In the genomic region with DNA sequence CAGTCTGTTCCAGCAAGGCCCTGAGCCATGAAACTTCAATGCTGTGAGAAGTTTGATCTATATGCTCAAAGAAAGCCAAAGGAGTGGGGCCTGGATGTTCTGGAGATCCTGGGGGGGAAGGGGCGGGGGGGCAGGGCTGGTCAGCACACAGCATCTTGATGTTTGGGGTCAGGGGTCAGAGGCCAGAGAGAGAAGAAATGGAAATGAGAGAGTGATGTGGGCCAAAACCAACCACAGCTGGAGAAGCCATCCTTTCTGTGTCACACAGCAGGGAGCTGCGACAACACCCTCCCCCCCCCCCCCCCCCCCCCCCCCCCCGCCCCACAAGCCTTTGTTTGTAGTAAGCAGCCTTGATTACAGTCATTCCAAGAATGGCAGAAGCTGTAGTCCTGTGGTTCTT, we compare ENCODE assay signal across 30 mouse cellular contexts. TPM values are rescaled to one million over a fixed set of nuclear protein-coding genes. Genes with fewer than 3 reads are reported as not detected.
DNase-seq lines count a peak whose midpoint lies in the region; ATAC-seq and TF ChIP-seq lines count a peak whose summit lies in the region.
"Had no signal": no experiment of that assay in that cellular context is flagged by ENCODE, and none has a peak within 500 bp of the region (broad histone marks: within the 10 kb centered on the region; RNA-seq: fewer than 3 reads in every experiment).

No protein-coding gene starts in this region.

- H3K4me3 ChIP-seq in lung, postnatal 0 days (ENCODE audit: low read depth, low read length), result no peak overlapping the region
- H3K4me3 ChIP-seq: myocyte had no signal

- no peaks in the 10 kb centered on the region for H3K27me3 ChIP-seq in lung, postnatal 0 days (replicated peaks; ENCODE audit: insufficient read depth, low read length)

- no peaks in the 10 kb centered on the region for H3K4me1 ChIP-seq in lung, postnatal 0 days (ENCODE audit: insufficient read depth, low read depth, low read length)

- no peaks in the 10 kb centered on the region for H3K9me3 ChIP-seq in lung, postnatal 0 days (ENCODE audit: low read length)

- no peaks in the 10 kb centered on the region for H3K36me3 ChIP-seq in lung, postnatal 0 days (ENCODE audit: insufficient read depth, low read length)

- TF ChIP-seq EP300 in lung, postnatal 0 days (IDR thresholded peaks at IDR 0.05), result no peak

- peak; percentile 43 for DNase-seq in kidney, postnatal 10 days
- no peak for DNase-seq in kidney, postnatal 4 days
- no peak for DNase-seq in lung, postnatal 0 days (ENCODE audit: low spot score)
- no peak for DNase-seq in lung, postnatal 36 days
- DNase-seq in ES-CJ7 (ENCODE audit: low read depth, low spot score) (peak; percentile 14), NIH3T3 (ENCODE audit: low read depth) (peak; percentile 14)
- no peak for DNase-seq in adrenal gland, adult 2 months
- DNase-seq in natural killer cell, adult 2 months (ENCODE audit: low spot score in 2 of 2), result no peak
- DNase-seq: adrenal gland, postnatal 14 days; cerebellum, adult 11 months; cerebellum, adult 9-11 months; gastrocnemius, postnatal 14 days; heart, postnatal 14 days; kidney, adult 8-10 months; layer of hippocampus, adult 9-11 months; liver; right cerebral cortex, adult 18-20 months; spleen, adult 18-20 months; thymus, adult 18-20 months; thymus, postnatal 25 days had no signal

- WGBS in lung, postnatal 0 days, result 6% methylated on average over 2 of the region's 3 CpGs

- no peak overlapping the region for H3K9ac ChIP-seq in lung, postnatal 0 days (replicated peaks; ENCODE audit: low read depth)

- no peak overlapping the region for H3K27ac ChIP-seq in lung, postnatal 0 days (ENCODE audit: low read length)
- H3K27ac ChIP-seq: hindbrain, postnatal 0 days; kidney, postnatal 0 days; stomach, postnatal 0 days had no signal

- ATAC-seq in lung, postnatal 0 days, result peak; percentile 43; the same call in 1 of the 2 replicates
- ATAC-seq: forebrain, embryonic 14.5 days; hindbrain, postnatal 0 days; intestine, embryonic 16.5 days; midbrain, embryonic 16.5 days had no signal

- no peak overlapping the region for H3K4me2 ChIP-seq in lung, postnatal 0 days (replicated peaks; ENCODE audit: low read depth, low read length)
- H3K4me2 ChIP-seq: midbrain, embryonic 11.5 days had no signal

- TF ChIP-seq CTCF in lung, postnatal 0 days (IDR thresholded peaks at IDR 0.05), result no peak

RNA-seq across cellular contexts. Expression of a gene that starts 35.1 kb away (rescaled TPM):
- polyA plus RNA-seq in lung, postnatal 0 days (2015; fragmentation: Nextera tagmentation; extraction: Ambion mirVana), result 5.5 and 5.6 TPM in 2 replicates
- 1 to 10 TPM; 6.7 to 9.3 TPM for total RNA-seq in adrenal gland, adult 2 months (2021)
- polyA plus RNA-seq in adrenal gland, adult 2 months (2012; rRNA removed), result 4.0 and 6.3 TPM in 2 replicates
- total RNA-seq: granulocyte monocyte progenitor cell, adult 5-6 weeks; megakaryocyte progenitor cell, adult 5-6 weeks had no signal

Comparison
In these comparisons a context has a peak if more than half of its experiments do, and no peak if none do; other contexts are left out.
1. DNase-seq: peak in kidney, postnatal 10 days (single experiment), ES-CJ7 (single experiment) and NIH3T3 (single experiment); none in kidney, postnatal 4 days (0 of 2), lung, postnatal 0 days (single experiment), lung, postnatal 36 days (single experiment), adrenal gland, adult 2 months (single experiment) and natural killer cell, adult 2 months (0 of 2).